Comparison of ENCODE assay signal across 11 mouse cellular contexts in genomic region chr11:99148400-99148799, GRCm38 (mm10). TPM values are rescaled to one million over a fixed set of nuclear protein-coding genes. Genes with fewer than 3 reads are reported as not detected.
DNase-seq lines count a peak whose midpoint lies in the region; ATAC-seq and TF ChIP-seq lines count a peak whose summit lies in the region.
"Had no signal": no experiment of that assay in that cellular context is flagged by ENCODE, and none has a peak within 500 bp of the region (broad histone marks: within the 10 kb centered on the region; RNA-seq: fewer than 3 reads in every experiment).

No protein-coding gene starts in this region.

- no peak for DNase-seq in forebrain, embryonic 14.5 days (ENCODE audit: low spot score)
- DNase-seq in left cerebral cortex, adult 2 months (ENCODE audit: extremely low spot score in 1 of 2, low spot score in 2 of 2), result no peak
- DNase-seq in left cerebral cortex, postnatal 4 days, result no peak
- DNase-seq in embryonic facial prominence, embryonic 10.5 days (ENCODE audit: low spot score), result peak; percentile 24
- no peak for DNase-seq in limb, embryonic 11.5 days (ENCODE audit: low spot score)
- DNase-seq in testis, postnatal 14 days (ENCODE audit: low spot score), result no peak
- DNase-seq in cerebellum, postnatal 25 days, result no peak
- DNase-seq: kidney, postnatal 14 days; liver, embryonic 13.5 days; right cerebral cortex, postnatal 25 days had no signal

- no peaks in the 10 kb centered on the region for H3K9me3 ChIP-seq in forebrain, embryonic 12.5 days
- no peaks in the 10 kb centered on the region for H3K9me3 ChIP-seq in forebrain, embryonic 14.5 days (replicated peaks; ENCODE audit: control insufficient read depth, low read length)
- H3K9me3 ChIP-seq in embryonic facial prominence, embryonic 10.5 days, result no peaks in the 10 kb centered on the region
- no peaks in the 10 kb centered on the region for H3K9me3 ChIP-seq in limb, embryonic 11.5 days (ENCODE audit: control insufficient read depth, low read length)
- H3K9me3 ChIP-seq: liver, embryonic 13.5 days had no signal

- H3K9ac ChIP-seq in forebrain, embryonic 12.5 days, result no peak overlapping the region
- H3K9ac ChIP-seq in forebrain, embryonic 14.5 days (ENCODE audit: low read length), result no peak overlapping the region
- peak overlapping the region; percentile 43 for H3K9ac ChIP-seq in limb, embryonic 11.5 days (ENCODE audit: low read length)
- H3K9ac ChIP-seq: liver, embryonic 13.5 days had no signal

- peaks cover 31% of the 10 kb centered on the region for H3K4me1 ChIP-seq in forebrain, embryonic 12.5 days
- H3K4me1 ChIP-seq in forebrain, embryonic 14.5 days (ENCODE audit: control insufficient read depth, insufficient read depth, low read length), result peaks cover 12% of the 10 kb centered on the region; the same call in 1 of the 2 replicates
- H3K4me1 ChIP-seq in embryonic facial prominence, embryonic 10.5 days, result peaks cover 72% of the 10 kb centered on the region
- peaks cover 46% of the 10 kb centered on the region for H3K4me1 ChIP-seq in limb, embryonic 11.5 days (ENCODE audit: control insufficient read depth, insufficient read depth, low read length)

- no peak overlapping the region for H3K4me3 ChIP-seq in forebrain, embryonic 12.5 days (replicated peaks)
- no peak overlapping the region for H3K4me3 ChIP-seq in forebrain, embryonic 14.5 days (ENCODE audit: low read depth, low read length)
- H3K4me3 ChIP-seq in left cerebral cortex, adult 2 months, result no peak overlapping the region
- H3K4me3 ChIP-seq in embryonic facial prominence, embryonic 10.5 days, result peak overlapping the region; percentile 12
- H3K4me3 ChIP-seq in limb, embryonic 11.5 days (ENCODE audit: low read depth, low read length), result no peak overlapping the region
- H3K4me3 ChIP-seq: liver, embryonic 13.5 days had no signal

- TF ChIP-seq CTCF in left cerebral cortex, adult 2 months (IDR thresholded peaks at IDR 0.05), result no peak

- no peak overlapping the region for H3K4me2 ChIP-seq in forebrain, embryonic 12.5 days
- H3K4me2 ChIP-seq in forebrain, embryonic 14.5 days (ENCODE audit: low read length), result no peak overlapping the region
- peak overlapping the region; percentile 26; the same call in 1 of the 2 replicates for H3K4me2 ChIP-seq in limb, embryonic 11.5 days (ENCODE audit: low read depth, severe bottlenecking)
- H3K4me2 ChIP-seq: liver, embryonic 13.5 days had no signal

- H3K36me3 ChIP-seq in forebrain, embryonic 12.5 days (replicated peaks), result no peaks in the 10 kb centered on the region
- H3K36me3 ChIP-seq in forebrain, embryonic 14.5 days (ENCODE audit: control insufficient read depth, insufficient read depth, low read length), result no peaks in the 10 kb centered on the region
- H3K36me3 ChIP-seq in embryonic facial prominence, embryonic 10.5 days (replicated peaks), result no peaks in the 10 kb centered on the region
- H3K36me3 ChIP-seq in limb, embryonic 11.5 days (ENCODE audit: control insufficient read depth, insufficient read depth, low read length), result no peaks in the 10 kb centered on the region
- H3K36me3 ChIP-seq: liver, embryonic 13.5 days had no signal

- no peaks in the 10 kb centered on the region for H3K27me3 ChIP-seq in forebrain, embryonic 12.5 days
- no peaks in the 10 kb centered on the region for H3K27me3 ChIP-seq in forebrain, embryonic 14.5 days (replicated peaks; ENCODE audit: control insufficient read depth, insufficient read depth, low read length)
- 0 out of 2 replicates have a peak, but pooled peaks cover 5% of the 10 kb centered on the region for H3K27me3 ChIP-seq in embryonic facial prominence, embryonic 10.5 days (replicated peaks; ENCODE audit: low read depth, poor library complexity, severe bottlenecking)
- H3K27me3 ChIP-seq in limb, embryonic 11.5 days (ENCODE audit: control insufficient read depth, insufficient read depth, low read length), result no peaks in the 10 kb centered on the region

- WGBS in forebrain, embryonic 12.5 days, result 76% methylated on average over 8 of the region's 8 CpGs
- WGBS in forebrain, embryonic 14.5 days, result 74% methylated on average over 8 of the region's 8 CpGs
- 60% methylated on average over 8 of the region's 8 CpGs for WGBS in embryonic facial prominence, embryonic 10.5 days
- 54% methylated on average over 8 of the region's 8 CpGs for WGBS in limb, embryonic 11.5 days

- H3K27ac ChIP-seq in forebrain, embryonic 12.5 days, result peak overlapping the region; percentile 68; the same call in 1 of the 2 replicates
- H3K27ac ChIP-seq in forebrain, embryonic 14.5 days (ENCODE audit: low read depth, low read length), result no peak overlapping the region
- H3K27ac ChIP-seq in left cerebral cortex, adult 2 months, result peak overlapping the region; percentile 7
- peak overlapping the region; percentile 90 for H3K27ac ChIP-seq in embryonic facial prominence, embryonic 10.5 days (replicated peaks)
- H3K27ac ChIP-seq in limb, embryonic 11.5 days (replicated peaks; ENCODE audit: low read depth, low read length), result peak overlapping the region; percentile 99

- ATAC-seq in forebrain, embryonic 12.5 days (ENCODE audit: low FRiP score), result no peak
- ATAC-seq in forebrain, embryonic 14.5 days, result no peak
- ATAC-seq in limb, embryonic 11.5 days (ENCODE audit: insufficient number of reproducible peaks, low FRiP score, low TSS enrichment, low read depth), result no peak

- intact Hi-C loops in left cerebral cortex, adult 2 months (cut with DNase I), result loop anchor here (2.0 kb wide), 1 partner anchor 226 kb away; no protein-coding TSS in a partner anchor
- intact Hi-C loops in left cerebral cortex, postnatal 4 days (cut with DNase I), result loop anchor here (1.0 to 10.0 kb wide), 2 partner anchors 109 to 174 kb away; no protein-coding TSS in a partner anchor

RNA-seq across cellular contexts. Expression of gene Ccr7, which starts 6.5 kb away (rescaled TPM):
- polyA plus RNA-seq in forebrain, embryonic 12.5 days (2016; fragmentation: Nextera tagmentation; extraction: Ambion mirVana), result 0.19 TPM in 1 of 2 replicates, not detected in the other
- polyA plus RNA-seq in forebrain, embryonic 14.5 days (2014; fragmentation: Nextera tagmentation; extraction: Ambion mirVana), result not detected in 2 replicates
- not detected for total RNA-seq in left cerebral cortex, adult 2 months (2021)
- not detected for total RNA-seq in left cerebral cortex, postnatal 4 days (2021)
- polyA plus RNA-seq in embryonic facial prominence, embryonic 10.5 days (2016; fragmentation: Nextera tagmentation; extraction: Ambion mirVana), result 0.50 and 0.78 TPM in 2 replicates
- polyA plus RNA-seq in limb, embryonic 11.5 days (2014; fragmentation: Nextera tagmentation; extraction: Ambion mirVana), result 1.0 and 1.3 TPM in 2 replicates

RNA-seq across cellular contexts. Expression of gene Tns4, which starts 59.3 kb away (rescaled TPM):
- polyA plus RNA-seq in forebrain, embryonic 12.5 days (2016; fragmentation: Nextera tagmentation; extraction: Ambion mirVana), result 0.04 and 0.29 TPM in 2 replicates
- 0.08 TPM in 1 of 2 replicates, not detected in the other for polyA plus RNA-seq in forebrain, embryonic 14.5 days (2014; fragmentation: Nextera tagmentation; extraction: Ambion mirVana)
- 1 to 10 TPM in 1 of 2 experiments, under 1 TPM in 1; 0.19 to 1.1 TPM for total RNA-seq in left cerebral cortex, adult 2 months (2021)
- not detected for total RNA-seq in left cerebral cortex, postnatal 4 days (2021)
- polyA plus RNA-seq in embryonic facial prominence, embryonic 10.5 days (2016; fragmentation: Nextera tagmentation; extraction: Ambion mirVana), result 0.96 and 1.0 TPM in 2 replicates
- polyA plus RNA-seq in limb, embryonic 11.5 days (2014; fragmentation: Nextera tagmentation; extraction: Ambion mirVana), result 1.2 and 1.6 TPM in 2 replicates
